In the genomic region with DNA sequence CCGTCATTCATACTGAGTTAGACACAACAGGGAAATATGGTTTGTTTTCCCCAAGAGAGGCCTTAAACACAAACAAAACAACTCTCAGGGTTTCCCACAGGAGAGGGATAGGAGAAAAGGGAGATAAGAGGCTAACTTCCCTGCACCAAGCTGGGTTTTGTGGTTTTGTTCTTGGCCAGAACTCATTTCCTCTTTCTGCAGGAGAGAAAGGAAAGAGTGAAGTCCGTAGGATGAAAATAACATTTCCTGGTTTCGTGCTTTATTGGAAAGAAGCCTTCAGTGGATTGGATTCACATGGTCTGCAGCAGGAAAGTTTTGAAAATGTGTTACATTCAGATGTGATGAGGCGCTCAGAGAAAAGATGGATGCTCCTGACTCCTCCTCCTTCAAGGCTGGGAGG, we compare ENCODE assay signal across 10 mouse cellular contexts.
DNase-seq lines count a peak whose midpoint lies in the region; ATAC-seq lines count a peak whose summit lies in the region.
"Had no signal": no experiment of that assay in that cellular context is flagged by ENCODE, and none has a peak within 500 bp of the region (broad histone marks: within the 10 kb centered on the region; RNA-seq: fewer than 3 reads in every experiment).

No protein-coding gene starts in this region.

- no peak overlapping the region for H3K4me2 ChIP-seq in kidney, embryonic 15.5 days
- H3K4me2 ChIP-seq in embryonic facial prominence, embryonic 14.5 days (ENCODE audit: low read depth, low read length): peak overlapping the region; percentile 29; the same call in 1 of the 2 replicates
- no peak overlapping the region for H3K4me2 ChIP-seq in intestine, embryonic 14.5 days (ENCODE audit: low read length)

- no peak for DNase-seq in kidney, postnatal 10 days
- peak; percentile 61 for DNase-seq in 3T3-L1 (ENCODE audit: low read depth, low spot score)
- DNase-seq in embryonic facial prominence, embryonic 14.5 days (ENCODE audit: low spot score): peak; percentile 77
- no peak for DNase-seq in intestine, embryonic 14.5 days (ENCODE audit: low spot score)
- no peak for DNase-seq in urinary bladder, postnatal 10 days (ENCODE audit: low spot score)
- DNase-seq in right cerebral cortex, postnatal 14 days: no peak
- no peak for DNase-seq in spleen, postnatal 14 days (ENCODE audit: low spot score in 2 of 2)
- DNase-seq: cerebellum, adult 8-10 months had no signal

- no peak overlapping the region for H3K4me3 ChIP-seq in kidney, embryonic 15.5 days (replicated peaks)
- no peak overlapping the region for H3K4me3 ChIP-seq in embryonic facial prominence, embryonic 14.5 days (ENCODE audit: low read depth, low read length)
- H3K4me3 ChIP-seq in intestine, embryonic 14.5 days (ENCODE audit: low read depth, low read length): no peak overlapping the region

- 70% methylated on average over 4 of the region's 4 CpGs for WGBS in kidney, embryonic 15.5 days
- WGBS in embryonic facial prominence, embryonic 14.5 days: 43% methylated on average over 4 of the region's 4 CpGs
- WGBS in intestine, embryonic 14.5 days: 58% methylated on average over 4 of the region's 4 CpGs

- no peaks in the 10 kb centered on the region for H3K27me3 ChIP-seq in kidney, embryonic 15.5 days
- H3K27me3 ChIP-seq in embryonic facial prominence, embryonic 14.5 days (replicated peaks; ENCODE audit: control insufficient read depth, insufficient read depth, low read length): no peaks in the 10 kb centered on the region
- H3K27me3 ChIP-seq in intestine, embryonic 14.5 days (replicated peaks; ENCODE audit: control insufficient read depth, insufficient read depth, low read length): no peaks in the 10 kb centered on the region

- H3K4me1 ChIP-seq in kidney, embryonic 15.5 days: peaks cover 40% of the 10 kb centered on the region
- peaks cover 20% of the 10 kb centered on the region for H3K4me1 ChIP-seq in embryonic facial prominence, embryonic 14.5 days (ENCODE audit: control insufficient read depth, insufficient read depth, low read length)
- H3K4me1 ChIP-seq in intestine, embryonic 14.5 days (replicated peaks; ENCODE audit: control insufficient read depth, insufficient read depth, low read length): peaks cover 46% of the 10 kb centered on the region

- no peak for ATAC-seq in kidney, embryonic 15.5 days (replicated peaks; ENCODE audit: low FRiP score)
- no peak for ATAC-seq in embryonic facial prominence, embryonic 14.5 days (ENCODE audit: low read depth)
- no peak for ATAC-seq in intestine, embryonic 14.5 days (replicated peaks; ENCODE audit: low FRiP score, low TSS enrichment, low read depth)

- no peaks in the 10 kb centered on the region for H3K36me3 ChIP-seq in kidney, embryonic 15.5 days
- no peaks in the 10 kb centered on the region for H3K36me3 ChIP-seq in embryonic facial prominence, embryonic 14.5 days (ENCODE audit: control insufficient read depth, insufficient read depth, low read length)
- H3K36me3 ChIP-seq in intestine, embryonic 14.5 days (ENCODE audit: control insufficient read depth, insufficient read depth, low read length): 0 out of 2 replicates have a peak, but pooled peaks cover 5% of the 10 kb centered on the region

- peak overlapping the region; percentile 75 for H3K27ac ChIP-seq in kidney, embryonic 15.5 days
- H3K27ac ChIP-seq in embryonic facial prominence, embryonic 14.5 days (replicated peaks; ENCODE audit: low read depth, low read length): peak overlapping the region; percentile 65
- peak overlapping the region; percentile 82 for H3K27ac ChIP-seq in intestine, embryonic 14.5 days (ENCODE audit: low read depth)
- H3K27ac ChIP-seq: macrophage had no signal

- H3K9me3 ChIP-seq in kidney, embryonic 15.5 days (replicated peaks): no peaks in the 10 kb centered on the region
- H3K9me3 ChIP-seq in embryonic facial prominence, embryonic 14.5 days (ENCODE audit: control insufficient read depth, low read length): no peaks in the 10 kb centered on the region
- no peaks in the 10 kb centered on the region for H3K9me3 ChIP-seq in intestine, embryonic 14.5 days (ENCODE audit: control insufficient read depth, low read length)

- no peak overlapping the region for H3K9ac ChIP-seq in kidney, embryonic 15.5 days
- H3K9ac ChIP-seq in embryonic facial prominence, embryonic 14.5 days (ENCODE audit: low read depth, low read length): no peak overlapping the region
- no peak overlapping the region for H3K9ac ChIP-seq in intestine, embryonic 14.5 days (ENCODE audit: low read length)

Comparison
In these comparisons a context has a peak if more than half of its experiments do, and no peak if none do; other contexts are left out.
1. DNase-seq: peak in 3T3-L1 (single experiment) and embryonic facial prominence, embryonic 14.5 days (single experiment); none in kidney, postnatal 10 days (single experiment), intestine, embryonic 14.5 days (single experiment), urinary bladder, postnatal 10 days (single experiment), right cerebral cortex, postnatal 14 days (single experiment) and spleen, postnatal 14 days (0 of 2).
2. Peak in every context shown above with its lines, with median percentiles within 50 percentile points of each other: H3K27ac ChIP-seq.